Mouse (Mus musculus): ENCODE data around the gene Grm8.

- no peak for TF ChIP-seq HCFC1 (IDR thresholded peaks at IDR 0.05; ENCODE audit: borderline replicate concordance, insufficient read depth, low read length)
- TF ChIP-seq CHD2 (IDR thresholded peaks at IDR 0.05; ENCODE audit: low read depth, low read length), result no peak
- TF ChIP-seq ZNF384 (IDR thresholded peaks at IDR 0.05; ENCODE audit: low read depth, low read length), result no peak
- TF ChIP-seq MAFK (IDR thresholded peaks at IDR 0.05; ENCODE audit: insufficient read depth, low read depth, low read length), result no peak
- TF ChIP-seq ZC3H11A (IDR thresholded peaks at IDR 0.05; ENCODE audit: borderline replicate concordance, low read depth, low read length), result no peak
These were observed 183.5 kb downstream of the Grm8 start for GRCm38 (mm10) chr6:27951433-27951832.

Data from ES-E14 (cell line).